Mouse (Mus musculus) cerebellum, adult (tissue): Measurements from ENCODE around the gene Plac9a.
A peak's percentile ranks its signal among the peaks of the same experiment; 100 is the strongest.
"Not testable (repeated sequence)": the region's sequence is repeated elsewhere in the genome, so short reads cannot be mapped to it uniquely, and the experiment has no call there.

Experiments
- ATAC-seq: cut with Nextera tagmentation; 2 replicates; pipeline ENCODE4 v1.9.2; 2017; ENCODE audit warnings: mild to moderate bottlenecking, moderate library complexity, mixed read lengths; ENCODE audit not compliant: insufficient number of reproducible peaks, low FRiP score, low TSS enrichment

Plac9a gene

DNA sequence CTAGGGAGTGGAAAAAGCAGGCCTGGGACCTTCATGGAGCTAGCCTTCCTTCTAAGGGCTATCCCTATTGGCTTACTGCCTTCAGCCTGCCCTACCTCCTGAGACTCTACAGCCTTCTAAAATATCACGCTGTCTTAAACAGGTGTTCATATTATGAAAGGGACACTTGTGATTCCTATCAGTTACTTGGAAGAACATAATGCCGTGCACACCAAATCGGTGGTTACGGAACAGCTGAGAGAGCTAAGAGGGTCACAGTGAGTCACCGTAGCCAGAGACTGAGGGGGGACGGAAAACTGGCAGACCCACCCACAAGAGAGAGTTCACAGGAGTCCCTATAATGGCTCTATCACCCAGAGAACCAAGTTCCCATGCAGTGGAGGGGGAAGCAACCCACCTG, 36.5 kb downstream of the Plac9a start:
- ATAC-seq: no peak

DNA sequence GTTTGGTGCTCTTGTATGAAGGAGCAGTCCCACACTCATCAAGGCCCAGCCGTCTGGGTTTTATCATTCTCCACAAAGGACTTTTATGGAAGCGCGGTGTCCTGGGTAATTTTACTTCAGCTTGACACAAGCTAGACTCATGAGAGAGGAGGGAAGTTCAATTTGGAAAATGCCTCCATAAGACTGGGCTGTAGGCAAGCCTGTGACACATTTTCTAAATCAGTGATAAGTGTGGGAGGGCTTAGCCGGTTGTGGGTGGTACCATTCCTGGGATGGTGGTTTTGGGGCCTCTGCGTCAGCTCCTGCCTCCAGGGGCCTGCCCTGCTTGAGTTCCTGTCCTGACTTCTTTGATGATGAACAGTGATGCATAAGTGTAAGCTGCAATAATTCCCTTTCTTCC, 37.6 kb downstream of the Plac9a start:
- ATAC-seq: no peak

DNA sequence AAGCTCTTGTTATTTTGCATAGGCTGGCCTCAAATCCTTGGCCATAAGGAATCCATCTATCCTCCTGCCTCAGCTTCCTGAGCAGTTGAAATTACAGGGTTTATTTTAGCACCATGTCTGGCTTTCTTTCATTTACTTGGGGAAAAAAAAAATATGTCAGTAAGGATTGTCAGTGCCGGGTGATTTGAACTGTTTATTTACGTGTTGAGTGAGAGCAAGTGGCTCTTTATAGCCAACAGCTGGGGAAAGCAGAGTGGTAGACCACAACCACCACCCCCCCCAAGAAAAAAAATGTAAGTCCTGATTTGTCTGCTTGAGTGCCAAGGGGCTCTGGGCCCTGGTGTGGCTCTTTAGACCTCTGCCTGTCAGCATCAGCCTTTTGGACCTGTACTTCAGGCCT, 39.2 kb downstream of the Plac9a start:
- no peak for ATAC-seq

DNA sequence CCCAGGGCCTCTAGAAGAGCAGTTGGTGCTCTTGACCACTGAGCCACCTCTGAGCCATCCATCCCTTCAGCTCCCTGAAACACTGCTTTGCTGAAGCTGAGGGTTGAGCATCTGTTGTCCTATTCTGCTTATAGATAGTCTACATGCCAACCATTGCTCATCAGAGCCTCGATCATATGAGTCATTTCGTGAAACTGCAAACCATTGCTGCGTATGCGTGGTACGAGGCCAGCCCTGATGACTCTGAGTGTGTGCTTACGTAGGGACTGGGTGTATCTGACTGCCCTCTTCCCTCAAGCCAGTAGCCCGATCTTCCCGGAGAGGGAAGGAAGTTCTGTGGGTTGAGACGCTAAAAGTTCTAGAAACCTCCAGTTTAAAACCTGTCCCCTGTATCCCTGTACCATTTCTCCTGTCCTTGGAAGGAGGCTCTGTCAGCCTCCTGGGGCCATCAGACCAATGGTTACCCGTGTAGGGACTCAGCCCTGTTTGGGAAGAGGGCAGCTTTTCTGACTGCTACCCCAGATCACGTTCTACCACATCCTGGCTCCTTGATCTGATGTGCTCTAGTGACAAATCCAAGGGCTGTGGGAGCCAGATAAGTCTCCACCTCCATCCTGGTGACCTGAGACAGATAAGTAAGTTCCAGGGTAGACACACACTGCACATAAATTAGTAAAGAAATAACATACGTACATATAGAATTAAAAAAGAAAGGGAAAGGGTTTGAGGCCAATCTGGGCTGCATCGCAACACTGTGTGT, 40.9 kb downstream of the Plac9a start:
- ATAC-seq: no peak

DNA sequence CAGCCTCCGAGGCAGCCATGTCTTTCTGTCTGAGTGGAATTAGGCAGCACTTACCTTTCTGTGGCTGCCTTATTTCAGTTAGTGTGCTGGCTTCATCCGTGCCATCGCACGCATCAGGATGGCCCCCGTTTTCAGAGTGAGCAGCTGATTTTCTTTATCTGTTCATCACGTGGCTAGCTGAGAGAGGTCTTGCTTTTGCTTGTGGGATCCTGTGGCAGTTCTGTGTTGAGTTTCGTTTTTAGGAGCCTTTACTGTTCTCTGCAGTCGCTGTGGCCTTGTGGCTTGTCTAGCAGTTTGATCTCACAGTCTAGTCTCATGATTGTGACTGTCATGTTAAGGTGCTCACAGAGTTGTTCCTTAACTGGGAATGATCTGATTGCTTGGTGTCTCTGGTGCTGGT, 45.0 kb downstream of the Plac9a start:
- no peak for ATAC-seq

DNA sequence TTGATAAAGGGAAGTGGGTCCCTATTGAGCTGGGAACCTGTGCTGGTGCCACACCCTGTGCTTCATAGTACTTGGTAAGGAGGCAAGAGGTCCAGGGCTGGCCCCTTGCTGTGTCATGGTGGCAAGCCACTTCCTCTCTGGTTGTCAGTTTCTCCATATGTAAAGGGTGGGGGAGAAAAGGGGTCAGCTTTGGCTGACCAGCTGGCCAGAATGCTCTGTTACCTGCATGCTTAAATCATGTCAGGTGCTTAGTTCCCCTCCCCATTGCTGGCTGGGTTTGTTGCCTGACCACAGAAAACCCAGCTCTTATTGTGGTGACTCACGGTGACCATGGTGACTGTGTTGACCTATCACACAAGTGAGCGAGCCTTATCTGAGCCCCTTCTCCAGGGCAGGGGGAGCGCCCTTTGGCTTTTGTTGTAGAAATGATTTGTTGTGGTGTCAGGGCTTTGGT, 45.7 kb downstream of the Plac9a start:
- no peak for ATAC-seq

DNA sequence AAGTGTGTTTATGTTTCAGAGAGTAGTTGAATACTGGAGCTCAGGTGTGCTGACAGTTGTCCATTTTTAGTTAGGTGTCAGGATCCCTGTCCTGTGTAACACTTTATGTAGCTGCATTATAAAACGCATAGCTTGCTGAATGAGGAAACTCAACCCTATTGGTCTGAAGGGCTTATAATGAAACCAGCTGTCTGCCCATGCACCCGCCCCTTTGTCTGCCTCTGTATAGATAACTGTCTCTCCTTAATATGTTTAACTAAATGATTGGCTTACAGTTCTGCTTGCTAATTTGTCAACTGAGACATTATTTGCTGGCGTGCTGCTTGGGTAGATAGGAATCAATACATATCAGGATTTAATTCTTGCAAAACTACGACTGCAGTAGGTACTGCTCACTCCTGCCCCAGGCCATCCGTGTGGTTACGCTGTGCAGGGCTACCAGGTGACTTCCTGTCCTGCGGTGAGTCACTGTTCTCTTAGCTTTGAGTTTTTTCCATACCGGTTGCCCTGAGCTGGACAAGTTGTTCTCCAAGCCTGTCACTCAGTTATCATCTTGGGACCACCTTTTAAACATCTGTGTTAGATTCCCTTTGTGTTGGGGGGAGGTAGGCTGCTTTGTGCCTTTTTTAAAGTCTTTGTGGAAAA, 47.5 kb downstream of the Plac9a start:
- no peak for ATAC-seq

DNA sequence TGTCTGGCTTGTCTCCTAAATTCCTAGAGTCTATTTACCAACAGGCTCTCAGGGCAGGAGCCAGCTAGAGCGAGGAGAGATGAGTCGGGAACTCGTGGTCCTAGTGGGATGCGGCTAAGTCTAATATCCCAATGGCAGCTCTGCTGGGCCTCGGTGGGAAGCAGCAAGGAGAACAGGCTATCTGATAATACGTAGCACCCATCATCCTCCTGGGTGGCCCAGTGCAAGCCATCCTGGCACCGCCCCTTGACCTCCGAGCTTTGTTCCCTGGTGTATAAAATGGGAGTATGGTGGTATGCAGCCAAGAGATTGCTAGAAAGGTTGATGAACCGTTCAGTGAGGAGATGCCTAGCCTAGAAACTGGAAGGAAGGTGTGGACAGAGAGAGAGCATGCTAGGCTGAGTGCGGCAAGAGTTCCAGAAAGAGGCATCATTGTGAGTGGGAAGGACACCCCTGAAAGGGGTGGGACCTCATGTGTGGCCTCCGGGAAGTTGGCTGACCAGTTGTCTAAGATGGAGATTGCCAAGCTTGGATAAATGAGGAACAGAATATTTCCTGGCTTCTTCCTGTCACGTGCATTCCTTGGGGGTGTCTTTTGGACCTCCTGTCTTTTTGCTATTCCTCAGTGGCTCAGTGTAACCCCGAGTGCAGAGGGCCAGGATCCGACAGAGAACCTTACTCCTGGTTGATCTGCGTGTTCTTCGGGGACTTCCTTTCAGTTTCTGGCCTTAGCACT, 49.0 kb downstream of the Plac9a start:
- no peak for ATAC-seq

DNA sequence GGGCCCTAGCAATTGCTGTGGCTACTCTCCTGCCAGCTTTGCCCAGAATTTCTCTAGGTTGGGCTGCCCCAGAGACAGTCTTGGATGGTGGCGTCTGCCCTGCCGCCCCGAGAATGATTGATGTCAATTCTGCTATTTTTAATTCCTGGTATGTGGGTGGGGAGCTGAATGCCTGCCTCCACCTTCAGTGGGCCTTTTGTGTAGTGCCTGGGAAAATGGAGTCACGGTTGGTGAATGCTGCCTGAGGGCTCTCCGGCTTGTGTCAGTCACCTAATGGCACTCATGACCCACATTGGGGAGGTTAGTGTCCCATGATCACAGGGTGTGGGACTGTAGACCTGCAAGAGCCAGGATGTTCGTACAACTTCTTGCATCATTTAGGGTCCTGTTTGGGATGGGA, 49.6 kb downstream of the Plac9a start:
- ATAC-seq: no peak

DNA sequence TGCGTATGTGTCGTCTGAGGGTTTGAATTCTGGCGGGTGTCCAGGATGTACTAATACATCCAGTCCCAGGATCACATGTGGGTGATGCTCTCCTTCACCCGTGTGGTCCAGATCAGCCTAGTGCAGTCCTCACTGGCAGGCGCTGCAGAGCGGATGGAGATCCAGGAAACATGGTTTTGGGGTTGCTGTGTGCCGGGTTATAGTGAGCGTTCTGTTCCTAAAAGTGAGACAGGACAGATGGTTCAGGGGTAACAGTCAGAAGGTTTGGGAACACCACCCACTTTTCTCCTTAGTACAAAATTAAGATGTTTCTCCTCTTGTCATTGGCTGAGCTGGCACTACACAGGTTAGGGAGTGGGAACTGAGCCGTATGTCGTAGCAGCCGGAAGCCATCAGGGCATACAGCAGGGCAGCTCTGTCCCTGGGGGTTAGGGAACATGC, 50.8 kb downstream of the Plac9a start:
- no peak for ATAC-seq

DNA sequence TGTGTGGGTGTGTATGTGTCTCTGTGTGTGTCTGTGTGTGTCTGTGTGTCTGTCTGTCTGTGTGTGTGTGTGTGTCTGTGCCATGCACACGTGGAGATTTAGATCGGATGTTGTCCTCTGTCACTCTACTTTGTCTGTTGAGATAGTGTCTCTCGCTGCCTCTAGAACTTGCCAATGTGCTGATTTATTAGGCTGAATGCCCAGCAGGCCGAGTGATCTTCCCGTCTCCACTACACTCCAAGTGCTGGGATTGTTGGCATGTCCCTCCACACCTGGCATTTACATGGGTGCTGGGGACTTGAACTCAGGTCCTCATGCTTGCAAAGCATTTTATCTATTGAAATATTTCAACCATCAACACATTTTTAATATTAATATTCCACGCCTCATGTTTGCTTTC, 51.7 kb downstream of the Plac9a start:
- ATAC-seq: no peak

DNA sequence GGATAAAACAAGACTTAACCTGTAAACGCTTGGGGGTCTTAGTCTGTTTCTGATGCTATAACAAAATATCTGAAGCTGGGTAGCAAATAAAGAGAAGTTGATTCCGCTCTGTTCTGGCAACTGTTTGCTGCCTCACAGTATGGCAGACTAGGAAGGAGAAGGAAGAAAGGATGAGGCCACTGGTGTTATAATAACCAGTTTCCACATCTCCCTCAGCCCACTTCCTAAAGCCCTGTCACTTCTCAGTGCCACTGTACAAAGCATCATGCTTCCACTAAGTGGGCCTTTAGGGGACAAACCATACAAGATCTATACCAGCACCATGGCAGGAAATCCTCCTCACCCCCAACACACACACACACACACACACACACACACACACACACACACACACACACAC, 52.5 kb downstream of the Plac9a start:
- ATAC-seq: no peak

DNA sequence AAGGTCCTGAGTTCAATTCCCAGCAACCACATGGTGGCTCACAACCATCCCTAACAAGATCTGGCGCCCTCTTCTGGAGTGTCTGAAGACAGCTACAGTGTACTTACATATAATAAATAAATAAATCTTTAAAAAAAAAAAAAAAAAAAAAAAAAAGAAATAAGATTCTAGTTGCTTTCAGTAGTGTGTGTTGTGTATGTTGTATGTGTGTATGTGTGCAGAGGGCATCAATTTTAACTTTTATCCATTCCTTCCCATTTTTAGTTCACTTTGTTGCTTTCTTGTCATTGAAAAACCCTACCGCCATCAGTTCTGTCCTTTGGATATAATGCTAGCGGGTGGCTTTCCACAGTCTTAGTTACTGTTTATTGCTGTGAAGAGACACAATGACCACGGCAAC, 54.2 kb downstream of the Plac9a start:
- not testable (repeated sequence) for ATAC-seq

DNA sequence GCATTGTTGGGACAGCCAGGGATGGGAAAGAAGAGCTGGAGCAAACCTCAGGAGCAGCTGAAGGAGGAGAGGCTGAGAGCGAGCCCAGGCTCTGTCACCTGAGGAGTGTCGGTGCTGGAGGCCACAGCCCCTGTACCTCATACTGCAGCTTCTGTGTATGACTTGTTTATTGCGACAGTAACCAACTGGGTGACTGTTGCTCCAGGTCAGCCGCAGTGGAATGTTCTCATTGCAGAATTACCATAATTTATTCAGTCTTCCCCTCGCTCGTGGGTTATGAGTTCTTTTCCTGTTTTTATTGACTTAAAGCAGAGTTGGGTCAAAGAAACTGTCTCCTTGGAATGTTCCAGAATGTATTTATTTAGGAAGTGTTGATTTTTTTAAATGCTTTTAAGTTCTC, 54.7 kb downstream of the Plac9a start:
- no peak for ATAC-seq

DNA sequence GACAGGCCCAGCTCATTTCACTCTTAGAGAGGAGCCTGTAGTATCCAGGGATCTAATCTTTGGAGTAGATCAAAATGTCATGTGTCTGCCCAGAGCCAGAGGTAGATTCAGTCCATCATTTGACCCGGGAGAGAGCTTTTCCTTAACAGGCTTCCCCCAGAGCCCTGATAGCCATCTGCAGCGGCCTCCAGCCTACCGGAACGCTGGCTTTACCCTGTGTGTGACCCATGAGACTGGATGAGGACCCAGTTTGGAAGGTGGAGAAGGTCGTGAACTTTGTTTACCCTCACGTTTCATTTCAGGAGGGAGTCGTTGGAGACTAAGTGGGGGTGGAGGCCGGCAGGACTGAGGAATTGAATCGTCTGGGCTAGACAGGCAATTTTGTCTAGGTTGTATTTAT, 55.2 kb downstream of the Plac9a start:
- ATAC-seq: no peak

DNA sequence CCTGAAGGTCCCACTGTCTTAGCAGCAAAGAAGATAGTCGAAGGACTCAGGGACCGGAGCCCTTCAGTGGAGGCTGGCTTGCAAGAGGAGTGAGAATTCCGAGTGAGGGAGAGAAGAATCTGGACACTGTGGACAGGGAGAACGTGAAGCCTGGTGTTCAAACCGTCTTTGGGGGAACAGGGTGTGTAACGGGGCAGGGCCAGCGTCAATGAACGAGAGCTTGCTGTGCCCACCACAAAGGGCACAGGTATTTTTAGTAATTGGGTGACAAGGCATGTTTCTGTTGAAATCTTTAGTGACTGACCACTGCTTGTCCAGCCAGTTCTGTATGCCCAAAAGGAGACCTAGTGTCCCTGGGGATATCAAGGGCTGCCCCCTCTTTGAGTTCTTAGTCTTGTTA, 56.4 kb downstream of the Plac9a start:
- ATAC-seq: no peak

DNA sequence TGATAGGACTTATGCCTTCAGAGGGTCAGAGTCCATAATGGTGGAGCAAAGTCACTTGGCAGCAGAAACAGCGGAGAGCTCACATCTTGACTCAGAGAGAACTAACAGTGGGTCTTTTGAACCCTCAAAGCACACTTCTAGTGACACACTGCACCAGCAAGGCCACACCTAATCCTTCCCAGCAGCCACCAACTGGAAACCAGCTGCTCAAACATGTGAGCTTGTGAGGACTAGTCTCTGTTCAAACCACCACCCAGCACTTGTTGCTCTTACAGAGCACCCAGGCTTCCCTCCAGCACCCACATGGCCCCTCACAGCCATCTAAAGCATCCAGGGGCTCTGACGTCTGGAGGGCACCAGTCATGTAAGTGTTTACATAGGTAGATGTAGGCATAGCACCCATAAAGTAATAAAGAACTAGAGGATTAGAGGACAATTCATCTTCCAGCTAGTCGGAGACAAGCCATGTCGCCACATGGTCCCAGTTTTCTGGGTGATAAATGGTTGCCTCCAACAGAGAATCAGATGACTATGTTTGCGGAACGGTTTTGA, 57.0 kb downstream of the Plac9a start:
- no peak for ATAC-seq

DNA sequence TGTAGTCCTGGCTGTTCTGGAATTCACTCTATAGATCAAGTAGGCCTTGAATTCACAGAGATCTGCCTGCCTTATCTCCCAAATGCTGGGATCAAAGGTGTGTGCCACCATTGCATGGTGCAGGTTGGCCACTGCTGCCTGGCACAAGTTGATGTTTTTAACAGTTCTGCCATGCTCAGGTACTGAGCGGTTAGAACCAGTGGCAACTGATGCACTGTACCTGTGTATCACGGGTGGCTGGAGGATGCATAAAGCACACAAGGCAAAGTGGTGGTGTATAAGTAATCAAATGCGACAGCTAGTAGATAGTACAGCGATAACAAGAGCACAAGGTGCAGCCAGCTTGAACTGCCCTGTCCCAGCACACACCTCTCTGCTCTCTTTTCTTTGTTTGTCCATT, 58.5 kb downstream of the Plac9a start:
- no peak for ATAC-seq

DNA sequence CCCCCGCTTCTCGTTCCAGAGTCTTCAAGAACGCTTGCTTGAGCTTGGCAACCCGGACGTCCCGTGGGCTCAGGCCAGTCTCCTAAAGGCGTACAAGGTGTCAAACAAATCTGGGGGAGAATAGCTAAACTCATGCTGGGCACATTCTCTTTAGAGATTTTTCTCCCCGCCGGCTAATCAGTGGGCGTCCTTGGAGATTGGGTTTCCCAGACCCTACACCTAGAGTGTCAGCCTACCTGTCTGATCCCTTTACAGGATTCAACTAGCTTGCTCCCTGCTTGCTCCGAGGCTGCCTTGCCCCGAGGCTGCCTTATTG, 60.3 kb downstream of the Plac9a start:
- ATAC-seq: no peak

DNA sequence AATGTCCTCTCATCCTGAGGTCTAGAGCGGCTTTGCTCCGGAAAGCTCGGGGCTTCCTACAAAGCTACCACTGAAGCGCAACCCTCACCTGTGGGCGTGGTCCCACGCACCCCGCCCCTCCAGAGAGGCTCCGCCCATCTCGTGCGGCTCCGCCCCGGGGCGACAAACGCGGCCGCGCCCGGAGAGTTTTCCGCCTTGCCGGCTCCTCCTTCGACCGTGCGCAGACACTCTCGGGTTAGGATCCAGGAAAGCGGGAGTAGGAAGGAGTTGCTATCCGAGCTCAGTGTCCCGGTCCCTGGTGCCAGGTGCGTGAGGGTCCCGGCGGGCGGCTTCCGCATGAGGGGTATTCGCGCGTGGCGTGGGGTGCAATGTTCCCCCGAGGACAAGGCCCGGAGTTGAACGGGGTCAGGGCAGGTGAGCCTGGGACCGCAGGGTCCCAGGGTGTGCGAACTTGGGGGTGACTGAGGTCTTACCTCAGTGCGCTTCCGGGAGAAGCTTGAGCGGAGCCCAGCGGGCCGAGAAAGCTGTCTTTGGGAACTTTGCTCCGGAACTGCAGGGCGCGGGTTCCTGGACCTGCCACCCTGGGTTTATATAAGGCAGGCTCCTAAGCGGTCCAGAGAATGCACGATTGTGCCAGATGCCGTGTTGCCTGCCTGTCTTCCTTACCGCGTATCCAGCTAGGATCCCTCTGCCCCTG, 60.8 kb downstream of the Plac9a start, which contains the start of gene Anxa11:
Gene Anxa11, plus strand, starts transcription at position 166 of the 697 bp plus-strand sequence.
- peak; percentile 67; the same call in 1 of the 2 replicates for ATAC-seq

DNA sequence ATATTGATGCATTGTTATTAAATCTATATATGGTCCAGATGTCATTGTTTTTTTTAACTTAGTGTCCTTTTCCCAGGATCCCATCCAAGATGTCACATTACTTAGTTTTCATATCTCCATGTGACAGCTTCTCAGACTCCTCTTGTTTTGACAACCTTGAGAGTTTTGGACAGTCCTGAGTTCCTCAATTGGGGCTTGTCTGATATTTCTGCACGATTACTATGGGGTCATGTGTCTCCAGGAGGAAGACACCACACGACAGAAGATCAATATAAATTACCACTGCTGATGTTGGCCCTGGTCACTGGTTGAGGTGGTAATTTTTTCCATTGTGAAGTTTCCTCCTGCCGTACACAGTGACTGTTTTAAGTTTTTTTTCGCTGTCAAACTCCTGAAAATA, 61.3 kb downstream of the Plac9a start:
- no peak for ATAC-seq
